Mouse (Mus musculus) heart, adult 2 months (tissue): ENCODE data around the gene Fto. TPM values are rescaled to one million over a fixed set of nuclear protein-coding genes. Genes with fewer than 3 reads are reported as not detected.
A peak's percentile ranks its signal among the peaks of the same experiment; 100 is the strongest.

Experiments
- DNase-seq, 2 experiments: peaks; one replicate each; pipeline ENCODE4 v3.0.0; 2021
- H3K27ac ChIP-seq: fragments of 200-600 bp; 2 replicates; pipeline ENCODE4 v1.8.1; 2022
- H3K27me3 ChIP-seq: fragments of 200-500 bp; 2 replicates; pipeline ENCODE4 v1.6.1; 2012; ENCODE audit warnings: mild to moderate bottlenecking, low read length, inconsistent platforms, mixed read lengths; ENCODE audit not compliant: control insufficient read depth, insufficient read depth
- H3K36me3 ChIP-seq: fragments of 200-500 bp; 2 replicates; pipeline ENCODE4 v1.6.1; 2012; ENCODE audit warnings: low read length, inconsistent platforms; ENCODE audit not compliant: control insufficient read depth, insufficient read depth
- H3K4me1 ChIP-seq: fragments of 200-500 bp; 2 replicates; pipeline ENCODE4 v1.6.1; 2011; ENCODE audit warnings: low read length; ENCODE audit not compliant: control insufficient read depth, insufficient read depth
- H3K4me3 ChIP-seq: fragments of 200-600 bp; 2 replicates; pipeline ENCODE4 v1.8.1; 2022
- H3K79me2 ChIP-seq: fragments of 200-500 bp; replicated peaks from 2 replicates; pipeline ENCODE4 v1.6.1; 2012; ENCODE audit warnings: mild to moderate bottlenecking, inconsistent platforms, low read length, moderate library complexity, mixed read lengths; ENCODE audit not compliant: control insufficient read depth, insufficient read depth
- H3K9ac ChIP-seq: fragments of 200-500 bp; 2 replicates; pipeline ENCODE4 v1.6.1; 2012; ENCODE audit warnings: low read depth, mild to moderate bottlenecking, control low read depth, inconsistent platforms, low read length, mixed read lengths
- CTCF ChIP-seq: fragments of 200-600 bp; IDR thresholded peaks from 2 replicates; pipeline ENCODE4 v1.8.1; 2022; ENCODE audit warnings: antibody characterized with exemption, mild to moderate bottlenecking, moderate library complexity
- EP300 ChIP-seq: fragments of 200-500 bp; IDR thresholded peaks from 2 replicates; pipeline ENCODE4 v1.6.1; 2011; ENCODE audit warnings: low read depth, low read length, control low read depth; ENCODE audit not compliant: insufficient read depth
- POLR2A ChIP-seq: fragments of 200-500 bp; IDR thresholded peaks from 2 replicates; pipeline ENCODE4 v1.6.1; 2011; ENCODE audit warnings: mild to moderate bottlenecking, low read depth, low read length, control low read depth; ENCODE audit not compliant: insufficient read depth
- WGBS: fragments of 180-500 bp; shearing (Covaris S2); methylation state at CpG from one replicate; pipeline ENCODE4 v1.1.7; 2018; 5-methylcytosine and 5-hydroxymethylcytosine counted together
- intact Hi-C: fragments of 180-260 bp; cut with DNase I; formaldehyde crosslinking; loops from one replicate; pipeline ENCODE4 v1.15.1; 2025
- polyA plus RNA-seq: library from polyadenylated mRNA; depleted of rRNA; stranded (reverse); fragments of >200 nt; gene quantifications from 2 replicates; pipeline ENCODE4 v1.2.3, GENCODE M21; 2012
- total RNA-seq, 2 experiments: library from RNA; stranded (reverse); gene quantifications; 2 replicates each; pipeline ENCODE4 v1.2.3; 2021

Fto gene
- total and polyA plus RNA-seq, 3 experiments: 41.3 to 65.1 (median 57.6) TPM

DNA sequence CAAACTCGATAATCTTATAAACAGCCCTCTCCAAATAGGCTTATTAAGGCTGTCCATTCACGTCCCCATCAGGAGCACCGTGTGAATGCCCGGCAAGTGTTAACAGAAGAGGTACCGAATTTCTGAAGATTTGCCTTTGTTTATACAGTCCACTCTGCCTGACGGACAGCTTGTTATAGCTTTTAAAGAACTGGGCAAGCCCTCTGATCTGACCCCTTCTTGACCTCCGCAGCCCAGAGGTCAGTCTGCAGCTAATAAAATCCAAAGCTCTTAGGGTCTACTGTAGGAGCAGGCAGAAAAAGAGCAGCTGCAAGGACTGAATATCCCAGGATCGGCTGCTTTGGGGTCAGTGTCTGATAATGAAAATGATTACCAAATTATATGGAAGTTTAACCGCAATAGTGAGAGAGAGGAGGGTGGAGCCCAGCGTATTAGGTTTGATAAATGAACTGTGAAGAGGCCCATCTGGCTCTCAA, 212.1 kb downstream of the Fto start:
- Histone ChIP-seq H3K4me1 (peaks cover 15% of the 10 kb centered on the region), H3K36me3 (peaks cover 4% of the 10 kb centered on the region; the same call in 1 of the 2 replicates), H3K9ac (no peak overlapping the region), H3K27ac (no peak overlapping the region), H3K4me3 (no peak overlapping the region), H3K27me3 (no peaks in the 10 kb centered on the region), H3K79me2 (no peaks in the 10 kb centered on the region)
- intact Hi-C loops: no loop called here
- WGBS: 77% methylated on average over 10 of the region's 10 CpGs
- no peak for DNase-seq
- TF ChIP-seq EP300 (no peak), CTCF (no peak)

- Histone ChIP-seq H3K79me2 (no peaks in the 10 kb centered on the region; the same call in 1 of the 2 replicates), H3K36me3 (peaks cover 2% of the 10 kb centered on the region; the same call in 1 of the 2 replicates), H3K4me3 (no peak overlapping the region), H3K27ac (no peak overlapping the region), H3K9ac (no peak overlapping the region), H3K4me1 (peaks cover 9% of the 10 kb centered on the region), H3K27me3 (no peaks in the 10 kb centered on the region)
- no peak for TF ChIP-seq CTCF
- TF ChIP-seq POLR2A: no peak
- TF ChIP-seq EP300: no peak
- 26% methylated on average over 2 of the region's 2 CpGs for WGBS
- no peak for DNase-seq
- intact Hi-C loops: no loop called here
Measured at GRCm38 (mm10) chr8:91528967-91529366, 215.6 kb downstream of the Fto start.

GRCm38 (mm10) chr8:91529699-91530098, 216.4 kb downstream of the Fto start:
- no peaks in the 10 kb centered on the region for H3K27me3 ChIP-seq
- H3K4me1 ChIP-seq: peaks cover 9% of the 10 kb centered on the region
- no peak for DNase-seq
- H3K79me2 ChIP-seq: no peaks in the 10 kb centered on the region; the same call in 1 of the 2 replicates
- intact Hi-C loops: loop anchor here (2.0 to 5.0 kb wide), 6 partner anchors 42 to 828 kb away; partner anchors contain the start of gene Irx5
- H3K36me3 ChIP-seq: peaks cover 2% of the 10 kb centered on the region; the same call in 1 of the 2 replicates
- H3K4me3 ChIP-seq: no peak overlapping the region
- no peak for TF ChIP-seq EP300
- TF ChIP-seq CTCF: no peak
- TF ChIP-seq POLR2A: no peak
- no peak overlapping the region for H3K9ac ChIP-seq
- H3K27ac ChIP-seq: no peak overlapping the region
- 91% methylated on average over 5 of the region's 5 CpGs for WGBS

DNA sequence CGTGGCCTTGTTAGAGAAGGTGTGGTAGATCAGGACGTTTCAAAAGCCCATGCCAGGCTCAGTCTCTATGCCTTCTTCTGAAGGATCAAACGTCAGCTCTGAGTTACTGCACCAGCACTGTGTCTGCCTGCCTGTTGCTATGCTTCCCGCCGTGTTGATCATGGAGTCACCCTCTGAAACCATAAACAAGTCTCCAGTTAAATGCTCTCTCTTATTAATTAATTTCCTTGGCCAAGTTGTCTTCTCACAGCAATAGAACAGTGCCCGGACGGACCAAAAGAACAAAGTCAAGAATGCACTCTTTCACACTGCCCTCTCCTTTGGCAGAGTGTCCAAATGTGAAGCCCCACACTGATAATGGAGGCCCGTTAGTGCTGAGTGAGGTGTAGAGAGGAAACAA, 217.3 kb downstream of the Fto start:
- intact Hi-C loops: loop anchor here (2.0 to 5.0 kb wide), 6 partner anchors 43 to 827 kb away; partner anchors contain the start of gene Irx5
- peaks cover 9% of the 10 kb centered on the region for H3K4me1 ChIP-seq
- DNase-seq: no peak
- H3K36me3 ChIP-seq: peaks cover 2% of the 10 kb centered on the region; the same call in 1 of the 2 replicates
- no peak overlapping the region for H3K9ac ChIP-seq
- H3K79me2 ChIP-seq: no peaks in the 10 kb centered on the region; the same call in 1 of the 2 replicates
- no peak overlapping the region for H3K4me3 ChIP-seq
- H3K27me3 ChIP-seq: no peaks in the 10 kb centered on the region
- TF ChIP-seq EP300: no peak
- WGBS: 77% methylated on average over 8 of the region's 8 CpGs
- H3K27ac ChIP-seq: no peak overlapping the region

DNA sequence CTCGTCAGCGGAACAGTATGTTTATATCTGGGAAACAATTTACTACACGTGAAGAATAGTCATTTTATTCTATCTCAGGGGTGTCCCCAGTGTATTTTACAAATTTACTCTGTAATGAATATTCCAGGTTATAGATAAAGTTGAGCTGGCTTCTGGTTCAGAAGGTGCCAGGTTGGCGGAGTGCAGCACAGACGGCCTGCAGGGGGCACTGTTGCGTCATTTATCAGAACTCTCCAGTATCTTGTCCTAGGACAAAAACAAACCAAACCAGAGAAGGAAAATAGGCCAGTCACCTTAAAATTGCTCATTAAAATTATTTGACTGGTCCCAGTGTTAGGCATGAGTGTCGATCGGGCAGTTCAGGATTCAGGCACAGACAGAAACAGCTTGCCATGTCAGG, 218.6 kb downstream of the Fto start:
- WGBS: 36% methylated on average over 8 of the region's 8 CpGs
- peaks cover 2% of the 10 kb centered on the region; the same call in 1 of the 2 replicates for H3K36me3 ChIP-seq
- no peak overlapping the region for H3K4me3 ChIP-seq
- H3K9ac ChIP-seq: no peak overlapping the region
- DNase-seq: peak; percentile 74 to 85
- no peaks in the 10 kb centered on the region for H3K27me3 ChIP-seq
- H3K27ac ChIP-seq: no peak overlapping the region
- intact Hi-C loops: loop anchor here (2.0 to 5.0 kb wide), 6 partner anchors 45 to 825 kb away; partner anchors contain the start of gene Irx5
- H3K79me2 ChIP-seq: no peaks in the 10 kb centered on the region; the same call in 1 of the 2 replicates
- H3K4me1 ChIP-seq: peaks cover 9% of the 10 kb centered on the region
- TF ChIP-seq POLR2A: no peak
- TF ChIP-seq CTCF: peak; percentile 99
- peak; percentile 75; the same call in 1 of the 2 replicates for TF ChIP-seq EP300

DNA sequence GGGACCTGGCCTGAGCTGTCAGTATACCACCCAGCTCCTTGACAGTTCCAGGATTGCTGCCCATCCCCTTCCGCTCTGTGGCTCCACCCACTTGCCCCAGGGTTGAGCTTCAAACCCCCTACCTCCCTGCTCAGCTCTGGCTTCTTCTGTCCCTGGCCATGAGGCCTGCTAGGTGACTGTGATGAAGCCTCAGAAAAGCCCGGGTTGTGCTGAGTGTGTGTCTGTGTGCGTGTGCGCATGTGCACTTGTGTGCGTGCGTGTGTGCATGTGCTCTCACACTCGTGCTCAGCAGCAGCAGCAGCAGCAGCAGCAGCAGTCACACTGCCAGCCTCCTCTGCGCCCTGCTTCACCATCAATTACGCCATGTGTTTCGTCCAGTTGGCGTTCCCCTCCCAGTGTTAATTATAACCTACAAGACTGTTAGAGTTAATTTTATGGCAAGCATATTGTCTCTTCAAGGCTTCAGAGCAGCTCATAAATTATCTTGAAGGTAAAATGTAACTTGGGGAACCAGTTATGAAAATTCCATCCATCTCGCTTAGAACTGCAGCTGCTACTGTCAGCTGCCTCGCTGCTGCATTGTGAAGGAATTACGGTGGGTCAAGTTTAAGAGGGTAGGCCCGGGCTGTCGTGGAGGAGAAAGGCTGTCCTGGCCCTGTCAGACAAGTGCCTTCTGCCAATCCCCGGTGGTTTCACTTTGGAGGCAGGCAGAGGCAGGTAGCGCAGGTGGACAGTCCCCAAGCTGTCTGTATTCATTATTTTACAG, 219.5 kb downstream of the Fto start:
- Histone ChIP-seq H3K4me3 (no peak overlapping the region), H3K79me2 (no peaks in the 10 kb centered on the region; the same call in 1 of the 2 replicates), H3K27ac (no peak overlapping the region), H3K36me3 (peaks cover 2% of the 10 kb centered on the region; the same call in 1 of the 2 replicates), H3K9ac (no peak overlapping the region), H3K4me1 (peaks cover 7% of the 10 kb centered on the region), H3K27me3 (no peaks in the 10 kb centered on the region)
- DNase-seq: no peak
- intact Hi-C loops: loop anchor here (5.0 kb wide), 5 partner anchors 46 to 824 kb away; partner anchors contain the start of gene Irx5
- WGBS: 95% methylated on average over 18 of the region's 18 CpGs
- TF ChIP-seq CTCF: no peak
- TF ChIP-seq POLR2A: no peak
- TF ChIP-seq EP300: no peak
